Mouse (Mus musculus): ENCODE results near the gene Nlrc4.
A peak's percentile ranks its signal among the peaks of the same experiment; 100 is the strongest.

Gene Nlrc4

GRCm38 (mm10) chr17:74430074-74430473 is 28.9 kb downstream of the Nlrc4 start:
- DNase-seq (ENCODE audit: low spot score in 2 of 2), result no peak

GRCm38 (mm10) chr17:74424401-74425005 is 34.4 kb downstream of the Nlrc4 start:
- no peak for DNase-seq (ENCODE audit: low spot score in 2 of 2)

GRCm38 (mm10) chr17:74420656-74421055 is 38.3 kb downstream of the Nlrc4 start:
- DNase-seq (ENCODE audit: low spot score in 2 of 2), result no peak

- no peak for DNase-seq (ENCODE audit: low spot score in 2 of 2)
Observed at GRCm38 (mm10) chr17:74418171-74418570, 40.8 kb downstream of the Nlrc4 start.

- peak; percentile 16 to 20 for DNase-seq (ENCODE audit: low spot score in 2 of 2)
Observed at GRCm38 (mm10) chr17:74416841-74417360, 42.0 kb downstream of the Nlrc4 start.

GRCm38 (mm10) chr17:74414671-74415070 is 44.3 kb downstream of the Nlrc4 start:
- DNase-seq (ENCODE audit: low spot score in 2 of 2), result no peak

- no peak for DNase-seq (ENCODE audit: low spot score in 2 of 2)
Observed at GRCm38 (mm10) chr17:74413324-74413723, 45.6 kb downstream of the Nlrc4 start.

- DNase-seq (ENCODE audit: low spot score in 2 of 2), result no peak
Observed at GRCm38 (mm10) chr17:74409722-74410121, 49.2 kb downstream of the Nlrc4 start.

- no peak for DNase-seq (ENCODE audit: low spot score in 2 of 2)
Observed at GRCm38 (mm10) chr17:74406487-74406886, 52.5 kb downstream of the Nlrc4 start.

GRCm38 (mm10) chr17:74402486-74403222 is 56.3 kb downstream of the Nlrc4 start:
- no peak for DNase-seq (ENCODE audit: low spot score in 2 of 2)

GRCm38 (mm10) chr17:74397173-74397572 is 61.8 kb downstream of the Nlrc4 start:
- DNase-seq (ENCODE audit: low spot score in 2 of 2), result no peak

- DNase-seq (ENCODE audit: low spot score in 2 of 2), result no peak
Observed at GRCm38 (mm10) chr17:74396766-74397165, 62.2 kb downstream of the Nlrc4 start.

- peak; percentile 96 to 98 for DNase-seq (ENCODE audit: low spot score in 2 of 2)
Observed at GRCm38 (mm10) chr17:74395383-74396065, 63.4 kb downstream of the Nlrc4 start, which contains the start of gene Slc30a6. Gene Slc30a6 (plus strand): TSS chr17:74395608.

- no peak for DNase-seq (ENCODE audit: low spot score in 2 of 2)
Observed at GRCm38 (mm10) chr17:74394855-74395254, 64.1 kb downstream of the Nlrc4 start.

- DNase-seq (ENCODE audit: low spot score in 2 of 2), result no peak
Observed at GRCm38 (mm10) chr17:74394381-74394780, 64.6 kb downstream of the Nlrc4 start.

- no peak for DNase-seq (ENCODE audit: low spot score in 2 of 2)
Observed at GRCm38 (mm10) chr17:74389847-74390246, 69.1 kb downstream of the Nlrc4 start.

GRCm38 (mm10) chr17:74386657-74387056 is 72.3 kb downstream of the Nlrc4 start:
- no peak for DNase-seq (ENCODE audit: low spot score in 2 of 2)

GRCm38 (mm10) chr17:74376916-74377315 is 82.0 kb downstream of the Nlrc4 start:
- DNase-seq (ENCODE audit: low spot score in 2 of 2), result no peak
